Mouse (Mus musculus): ENCODE measurements around the gene Rad51b. TPM values are rescaled to one million over a fixed set of nuclear protein-coding genes. Genes with fewer than 3 reads are reported as not detected.

Gene Rad51b
- polyA plus RNA-seq, 1 experiment from 2014 or later, result 4.7 TPM

- WGBS, result 29% methylated on average over 12 of the region's 12 CpGs
- Histone ChIP-seq H3K4me1 (ENCODE audit: control insufficient read depth, insufficient read depth, low read length) (peaks cover 5% of the 10 kb centered on the region; the same call in 1 of the 2 replicates), H3K27me3 (ENCODE audit: control insufficient read depth, insufficient read depth, low read length) (no peaks in the 10 kb centered on the region), H3K9me3 (ENCODE audit: control insufficient read depth, low read length) (no peaks in the 10 kb centered on the region), H3K27ac (ENCODE audit: low read depth, low read length) (no peak overlapping the region), H3K36me3 (ENCODE audit: control insufficient read depth, insufficient read depth, low read length) (no peaks in the 10 kb centered on the region), H3K9ac (ENCODE audit: low read length) (no peak overlapping the region), H3K4me2 (ENCODE audit: low read depth) (no peak overlapping the region), H3K4me3 (ENCODE audit: low read depth, low read length) (no peak overlapping the region)
- no peak for ATAC-seq (ENCODE audit: insufficient read depth, low FRiP score, low TSS enrichment)
- peak; percentile 15 for DNase-seq (ENCODE audit: low spot score)
These were observed 158.2 kb downstream of the Rad51b start for GRCm38 (mm10) chr12:79455061-79455847.

DNA sequence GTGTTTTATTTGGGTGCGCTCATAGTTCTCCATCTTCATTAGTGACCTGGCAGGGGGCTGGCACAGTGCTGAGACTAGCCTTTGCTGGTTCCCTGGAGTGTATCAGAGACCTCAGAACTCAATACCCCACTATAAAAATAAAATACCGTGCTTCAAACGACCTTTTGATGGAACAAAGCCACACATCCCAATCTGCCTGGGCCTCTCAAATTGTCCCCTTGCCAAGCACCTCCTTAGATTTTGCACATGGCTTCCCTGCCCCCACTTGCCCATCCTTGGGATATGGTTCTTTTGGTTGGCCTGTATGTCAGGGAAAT, 158.7 kb downstream of the Rad51b start:
- no peak overlapping the region for H3K4me2 ChIP-seq (ENCODE audit: low read depth)
- H3K36me3 ChIP-seq (ENCODE audit: control insufficient read depth, insufficient read depth, low read length), result no peaks in the 10 kb centered on the region
- H3K9me3 ChIP-seq (ENCODE audit: control insufficient read depth, low read length), result no peaks in the 10 kb centered on the region
- no peak overlapping the region for H3K4me3 ChIP-seq (ENCODE audit: low read depth, low read length)
- whole genome bisulfite sequencing, result 9% methylated on average over 3 of the region's 3 CpGs
- no peak overlapping the region for H3K9ac ChIP-seq (ENCODE audit: low read length)
- H3K27ac ChIP-seq (ENCODE audit: low read depth, low read length), result no peak overlapping the region
- H3K4me1 ChIP-seq (ENCODE audit: control insufficient read depth, insufficient read depth, low read length), result peaks cover 5% of the 10 kb centered on the region; the same call in 1 of the 2 replicates
- DNase-seq (ENCODE audit: low spot score) (no peak), ATAC-seq (ENCODE audit: insufficient read depth, low FRiP score, low TSS enrichment) (no peak)
- no peaks in the 10 kb centered on the region for H3K27me3 ChIP-seq (ENCODE audit: control insufficient read depth, insufficient read depth, low read length)

DNA sequence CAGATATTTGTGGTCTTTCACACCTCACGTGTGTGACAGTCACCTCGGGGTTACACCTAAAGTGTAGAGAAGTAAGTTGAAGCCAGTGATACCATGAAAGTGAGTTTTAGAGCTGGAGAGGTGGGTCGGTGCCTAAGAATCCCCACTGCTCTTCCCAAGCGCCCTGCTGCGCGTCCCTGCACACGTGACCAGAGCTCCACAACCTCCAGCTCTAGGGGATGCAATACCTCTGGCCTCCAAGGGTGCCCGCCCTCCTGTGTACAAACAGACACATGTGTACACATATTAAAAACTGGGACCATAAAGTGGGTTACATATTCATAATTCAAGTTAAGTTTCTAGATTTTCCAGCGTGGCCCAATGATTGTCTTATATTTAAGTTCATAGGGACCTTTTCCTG, 159.2 kb downstream of the Rad51b start:
- no peak overlapping the region for H3K9ac ChIP-seq (ENCODE audit: low read length)
- WGBS, result 76% methylated on average over 9 of the region's 9 CpGs
- no peaks in the 10 kb centered on the region for H3K27me3 ChIP-seq (ENCODE audit: control insufficient read depth, insufficient read depth, low read length)

DNA sequence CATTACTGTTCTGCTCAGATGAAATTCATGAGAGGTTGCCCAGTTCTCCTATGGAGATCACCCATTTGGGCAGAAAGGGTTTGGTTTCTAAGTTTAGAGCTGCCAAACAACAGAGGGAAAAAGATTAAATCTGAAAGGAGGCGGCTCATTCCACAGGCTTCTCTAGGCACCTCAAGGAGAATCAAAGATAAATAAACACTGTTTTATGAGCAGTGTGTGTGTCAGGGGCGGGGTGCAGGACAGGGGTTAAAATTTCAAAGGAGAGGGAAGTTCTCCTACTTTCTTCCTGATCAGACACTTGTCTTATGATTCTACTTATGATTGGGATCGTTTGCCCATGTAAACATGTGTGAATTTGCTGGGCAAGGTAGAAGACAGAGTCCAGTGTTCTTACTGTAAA, 166.3 kb downstream of the Rad51b start:
- no peak for ATAC-seq (ENCODE audit: insufficient read depth, low FRiP score, low TSS enrichment)

More for the DNA sequence above, 159.2 kb downstream of the Rad51b start:
- Histone ChIP-seq H3K4me1 (ENCODE audit: control insufficient read depth, insufficient read depth, low read length) (peaks cover 5% of the 10 kb centered on the region; the same call in 1 of the 2 replicates), H3K36me3 (ENCODE audit: control insufficient read depth, insufficient read depth, low read length) (no peaks in the 10 kb centered on the region), H3K4me2 (ENCODE audit: low read depth) (no peak overlapping the region), H3K27ac (ENCODE audit: low read depth, low read length) (no peak overlapping the region), H3K4me3 (ENCODE audit: low read depth, low read length) (no peak overlapping the region), H3K9me3 (ENCODE audit: control insufficient read depth, low read length) (no peaks in the 10 kb centered on the region)
- no peak for DNase-seq (ENCODE audit: low spot score)
- no peak for ATAC-seq (ENCODE audit: insufficient read depth, low FRiP score, low TSS enrichment)

GRCm38 (mm10) chr12:79470113-79470512, 173.0 kb downstream of the Rad51b start:
- Histone ChIP-seq H3K4me2 (ENCODE audit: low read depth) (no peak overlapping the region), H3K4me1 (ENCODE audit: control insufficient read depth, insufficient read depth, low read length) (no peaks in the 10 kb centered on the region)
- ATAC-seq (ENCODE audit: insufficient read depth, low FRiP score, low TSS enrichment), result no peak

More for the DNA sequence above, 166.3 kb downstream of the Rad51b start:
- Histone ChIP-seq H3K9ac (ENCODE audit: low read length) (no peak overlapping the region), H3K4me2 (ENCODE audit: low read depth) (no peak overlapping the region), H3K27ac (ENCODE audit: low read depth, low read length) (no peak overlapping the region), H3K9me3 (ENCODE audit: control insufficient read depth, low read length) (no peaks in the 10 kb centered on the region), H3K4me3 (ENCODE audit: low read depth, low read length) (no peak overlapping the region), H3K27me3 (ENCODE audit: control insufficient read depth, insufficient read depth, low read length) (no peaks in the 10 kb centered on the region), H3K4me1 (ENCODE audit: control insufficient read depth, insufficient read depth, low read length) (no peaks in the 10 kb centered on the region), H3K36me3 (ENCODE audit: control insufficient read depth, insufficient read depth, low read length) (no peaks in the 10 kb centered on the region)
- DNase-seq (ENCODE audit: low spot score), result no peak
- 62% methylated on average over 3 of the region's 3 CpGs for WGBS

DNA sequence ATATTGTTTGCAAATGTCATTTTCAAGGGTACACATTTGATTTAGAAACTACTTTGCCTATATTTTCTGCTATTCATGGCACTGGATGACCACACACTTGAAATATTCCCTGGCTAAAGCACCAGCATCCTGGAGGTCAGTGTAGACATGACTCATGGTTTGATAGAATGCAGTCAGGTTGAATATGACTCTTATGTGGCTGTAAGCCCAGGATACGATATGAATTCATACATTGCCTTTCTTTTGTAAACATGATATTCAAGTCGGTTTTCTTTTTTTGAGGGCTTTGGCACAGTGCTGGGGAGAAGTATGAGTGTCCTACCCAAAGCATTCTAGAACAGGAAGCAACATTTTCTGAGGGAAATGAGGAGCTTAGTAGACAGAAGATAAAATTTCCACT, 174.8 kb downstream of the Rad51b start:
- H3K4me2 ChIP-seq (ENCODE audit: low read depth), result no peak overlapping the region
- no peak overlapping the region for H3K4me3 ChIP-seq (ENCODE audit: low read depth, low read length)
- no peak overlapping the region for H3K9ac ChIP-seq (ENCODE audit: low read length)
- H3K4me1 ChIP-seq (ENCODE audit: control insufficient read depth, insufficient read depth, low read length), result no peaks in the 10 kb centered on the region
- ATAC-seq (ENCODE audit: insufficient read depth, low FRiP score, low TSS enrichment), result no peak
- 95% methylated on average over 2 of the region's 2 CpGs for WGBS
- no peaks in the 10 kb centered on the region for H3K9me3 ChIP-seq (ENCODE audit: control insufficient read depth, low read length)
- no peaks in the 10 kb centered on the region for H3K27me3 ChIP-seq (ENCODE audit: control insufficient read depth, insufficient read depth, low read length)
- no peak overlapping the region for H3K27ac ChIP-seq (ENCODE audit: low read depth, low read length)
- no peak for DNase-seq (ENCODE audit: low spot score)
- no peaks in the 10 kb centered on the region for H3K36me3 ChIP-seq (ENCODE audit: control insufficient read depth, insufficient read depth, low read length)

More at GRCm38 (mm10) chr12:79470113-79470512, 173.0 kb downstream of the Rad51b start:
- Histone ChIP-seq H3K9ac (ENCODE audit: low read length) (no peak overlapping the region), H3K4me3 (ENCODE audit: low read depth, low read length) (no peak overlapping the region), H3K36me3 (ENCODE audit: control insufficient read depth, insufficient read depth, low read length) (no peaks in the 10 kb centered on the region), H3K27ac (ENCODE audit: low read depth, low read length) (no peak overlapping the region), H3K9me3 (ENCODE audit: control insufficient read depth, low read length) (no peaks in the 10 kb centered on the region), H3K27me3 (ENCODE audit: control insufficient read depth, insufficient read depth, low read length) (no peaks in the 10 kb centered on the region)
- DNase-seq (ENCODE audit: low spot score), result no peak

DNA sequence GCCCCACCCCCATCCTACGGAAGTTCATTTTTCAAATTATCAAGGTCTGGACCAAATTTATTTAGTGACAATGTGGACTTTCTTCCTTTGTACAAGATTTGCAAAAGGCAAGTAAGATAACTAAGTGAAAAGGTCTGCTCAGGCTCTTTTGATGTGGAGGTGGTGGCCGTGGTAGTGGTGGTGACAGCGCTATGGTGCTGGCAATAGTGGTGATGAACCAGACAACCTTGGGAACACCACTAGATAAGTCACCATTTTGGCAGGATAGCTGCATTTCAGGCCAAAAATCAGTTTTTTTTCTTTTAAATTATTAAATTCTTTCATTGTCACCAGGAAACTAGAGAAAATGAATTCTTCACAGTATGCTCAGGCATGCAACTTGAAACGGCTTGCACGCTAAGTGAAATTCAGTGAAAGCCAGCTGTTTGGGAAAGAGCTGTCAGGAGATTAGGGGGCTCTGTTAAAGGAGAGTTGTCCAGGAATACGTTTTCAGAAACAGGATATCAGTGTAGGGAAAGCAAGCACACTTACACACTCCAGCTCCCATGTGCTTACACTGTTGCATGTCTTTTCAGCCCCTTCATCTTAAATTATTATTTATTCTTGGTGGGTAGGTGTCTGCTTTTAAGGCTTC, 179.4 kb downstream of the Rad51b start:
- Histone ChIP-seq H3K9me3 (ENCODE audit: control insufficient read depth, low read length) (no peaks in the 10 kb centered on the region), H3K27me3 (ENCODE audit: control insufficient read depth, insufficient read depth, low read length) (no peaks in the 10 kb centered on the region), H3K27ac (ENCODE audit: low read depth, low read length) (no peak overlapping the region), H3K36me3 (ENCODE audit: control insufficient read depth, insufficient read depth, low read length) (no peaks in the 10 kb centered on the region), H3K9ac (ENCODE audit: low read length) (no peak overlapping the region), H3K4me1 (ENCODE audit: control insufficient read depth, insufficient read depth, low read length) (no peaks in the 10 kb centered on the region), H3K4me2 (ENCODE audit: low read depth) (no peak overlapping the region), H3K4me3 (ENCODE audit: low read depth, low read length) (no peak overlapping the region)
- ATAC-seq (ENCODE audit: insufficient read depth, low FRiP score, low TSS enrichment) (no peak), DNase-seq (ENCODE audit: low spot score) (no peak)
- 82% methylated on average over 6 of the region's 6 CpGs for WGBS

GRCm38 (mm10) chr12:79478816-79479215, 181.7 kb downstream of the Rad51b start:
- no peak overlapping the region for H3K4me2 ChIP-seq (ENCODE audit: low read depth)
- H3K27me3 ChIP-seq (ENCODE audit: control insufficient read depth, insufficient read depth, low read length), result no peaks in the 10 kb centered on the region
- H3K9ac ChIP-seq (ENCODE audit: low read length), result no peak overlapping the region
- H3K27ac ChIP-seq (ENCODE audit: low read depth, low read length), result no peak overlapping the region
- ATAC-seq (ENCODE audit: insufficient read depth, low FRiP score, low TSS enrichment) (no peak), DNase-seq (ENCODE audit: low spot score) (no peak)
- WGBS, result 86% methylated on average over 5 of the region's 5 CpGs
- H3K36me3 ChIP-seq (ENCODE audit: control insufficient read depth, insufficient read depth, low read length), result no peaks in the 10 kb centered on the region
- H3K4me3 ChIP-seq (ENCODE audit: low read depth, low read length), result no peak overlapping the region
- no peaks in the 10 kb centered on the region for H3K4me1 ChIP-seq (ENCODE audit: control insufficient read depth, insufficient read depth, low read length)
- H3K9me3 ChIP-seq (ENCODE audit: control insufficient read depth, low read length), result no peaks in the 10 kb centered on the region

- Histone ChIP-seq H3K9me3 (ENCODE audit: control insufficient read depth, low read length) (no peaks in the 10 kb centered on the region), H3K27ac (ENCODE audit: low read depth, low read length) (no peak overlapping the region), H3K27me3 (ENCODE audit: control insufficient read depth, insufficient read depth, low read length) (no peaks in the 10 kb centered on the region), H3K4me3 (ENCODE audit: low read depth, low read length) (no peak overlapping the region), H3K4me1 (ENCODE audit: control insufficient read depth, insufficient read depth, low read length) (0 out of 2 replicates have a peak, but pooled peaks cover 2% of the 10 kb centered on the region), H3K36me3 (ENCODE audit: control insufficient read depth, insufficient read depth, low read length) (no peaks in the 10 kb centered on the region), H3K9ac (ENCODE audit: low read length) (no peak overlapping the region), H3K4me2 (ENCODE audit: low read depth) (no peak overlapping the region)
- ATAC-seq (ENCODE audit: insufficient read depth, low FRiP score, low TSS enrichment) (no peak), DNase-seq (ENCODE audit: low spot score) (no peak)
- 78% methylated on average over 4 of the region's 4 CpGs for WGBS
These were observed 188.4 kb downstream of the Rad51b start for GRCm38 (mm10) chr12:79485501-79485900.

Measured in neural tube, embryonic 11.5 days (tissue).